Mouse (Mus musculus) frontal cortex, adult 2 months (tissue): ENCODE measurements around the gene Mrgpra2b. TPM values are rescaled to one million over a fixed set of nuclear protein-coding genes. Genes with fewer than 3 reads are reported as not detected.
"Not testable (repeated sequence)": the region's sequence is repeated elsewhere in the genome, so short reads cannot be mapped to it uniquely, and the experiment has no call there.

Source experiments
- DNase-seq, 2 experiments: peaks; one replicate each; pipeline ENCODE4 v3.0.0; 2022; ENCODE audit warnings: low spot score in 1 of 2; ENCODE audit errors: extremely low spot score in 1 of 2
- polyA plus RNA-seq: library from polyadenylated mRNA; depleted of rRNA; stranded (reverse); fragments of >200 nt; gene quantifications from 2 replicates; pipeline ENCODE4 v1.2.3, GENCODE M21; 2012; rRNA removed

Mrgpra2b gene
- polyA plus RNA-seq, result not detected in 2 replicates

DNA sequence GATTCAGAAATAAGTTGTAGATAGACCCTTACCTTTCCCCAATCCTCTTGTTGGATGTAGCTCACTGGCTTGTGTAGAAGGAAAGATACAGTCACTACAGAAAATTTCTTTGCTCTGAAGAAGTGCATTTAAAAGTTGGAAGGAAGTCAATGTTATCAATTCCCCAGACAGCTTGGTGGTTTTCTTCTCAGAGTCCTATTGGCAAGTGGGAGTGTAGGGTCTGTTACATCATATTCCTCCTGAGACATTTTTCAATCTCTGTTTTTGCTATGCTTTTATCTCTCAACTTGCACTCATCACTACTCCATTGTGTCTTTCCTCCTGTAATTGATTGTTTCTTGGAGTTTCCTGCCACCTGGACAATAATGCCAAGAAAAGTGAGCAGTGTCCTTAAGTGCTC, at the start of gene Mrgpra2b:
Mrgpra2b (minus strand) TSS at position 101 of the 400 bp plus-strand sequence.
- no peak for DNase-seq

DNA sequence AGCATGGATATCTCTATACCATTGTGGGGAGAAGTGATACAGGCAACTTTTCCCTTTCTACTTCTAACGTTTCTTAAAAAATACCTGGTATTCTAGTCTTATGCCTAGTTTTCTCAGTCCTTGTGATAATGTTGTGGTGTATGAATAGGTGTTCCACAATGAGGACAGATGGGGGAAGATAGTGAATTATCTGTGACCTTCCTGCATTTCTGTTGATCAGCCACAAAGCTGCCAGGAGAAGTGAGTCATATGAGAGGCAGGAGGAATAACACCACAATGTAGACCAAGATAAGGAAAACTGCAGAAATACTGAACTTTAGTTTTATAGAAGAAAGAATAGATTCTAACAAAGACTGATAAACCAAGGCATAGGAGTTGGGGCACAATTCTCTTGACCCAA, 12.3 kb downstream of the Mrgpra2b start:
- DNase-seq, result no peak

DNA sequence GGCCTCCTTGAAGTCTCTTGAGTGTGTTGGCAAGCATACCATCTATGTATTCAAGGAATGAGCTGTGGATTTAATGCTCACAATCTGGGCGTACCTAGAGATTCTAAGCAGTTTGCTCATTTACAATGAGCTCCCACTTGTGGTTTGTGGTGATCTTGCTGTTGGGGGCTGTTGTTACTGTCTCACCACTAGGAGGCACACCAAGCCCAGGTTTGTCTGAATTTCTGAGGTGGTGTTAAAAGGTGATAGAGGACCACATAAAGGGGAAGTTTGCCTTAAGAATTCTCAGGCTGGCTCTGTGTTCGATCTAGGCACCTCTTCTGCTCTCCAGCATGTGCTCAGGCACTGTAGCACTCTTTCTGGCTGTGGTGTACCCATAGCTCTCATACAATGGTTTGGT, 13.6 kb downstream of the Mrgpra2b start:
- no peak for DNase-seq

DNA sequence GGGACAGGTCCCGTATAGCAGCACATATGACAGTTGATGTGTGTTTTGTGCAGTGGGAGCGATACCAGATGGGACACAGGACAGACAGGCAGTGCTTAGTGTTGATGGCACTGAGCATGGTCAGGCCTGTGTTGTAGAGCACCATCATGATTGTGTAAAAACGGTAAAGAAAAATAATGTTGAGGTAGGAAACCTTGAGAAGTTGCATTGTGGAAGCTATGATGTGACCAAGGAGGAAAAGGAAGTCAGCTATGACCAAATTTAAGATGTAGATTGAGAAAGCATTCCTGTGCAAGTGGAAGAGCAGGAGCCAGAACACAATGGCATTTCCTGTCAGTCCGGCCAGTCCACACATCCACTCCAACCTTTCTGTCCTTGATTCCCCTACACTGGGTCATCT, 25.7 kb downstream of the Mrgpra2b start:
- no peak for DNase-seq

DNA sequence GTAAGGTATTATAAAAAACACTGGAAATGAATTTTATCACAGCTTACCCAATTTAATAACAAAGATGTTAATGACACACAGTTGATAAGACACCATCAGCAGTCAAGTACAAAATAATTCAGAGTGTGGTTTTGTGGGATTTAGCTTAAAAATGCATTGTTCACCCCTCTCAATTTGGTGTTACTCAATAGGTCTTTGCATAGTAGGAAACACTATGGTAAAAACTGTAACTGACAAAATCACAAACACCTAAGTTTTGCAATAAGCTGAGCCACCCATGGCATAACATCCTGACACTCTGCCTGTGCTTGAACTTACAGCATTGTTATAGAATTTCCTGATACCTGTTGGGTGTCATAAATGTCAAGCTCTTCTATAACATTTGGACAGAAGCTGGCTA, 37.4 kb downstream of the Mrgpra2b start:
- not testable (repeated sequence) for DNase-seq

DNA sequence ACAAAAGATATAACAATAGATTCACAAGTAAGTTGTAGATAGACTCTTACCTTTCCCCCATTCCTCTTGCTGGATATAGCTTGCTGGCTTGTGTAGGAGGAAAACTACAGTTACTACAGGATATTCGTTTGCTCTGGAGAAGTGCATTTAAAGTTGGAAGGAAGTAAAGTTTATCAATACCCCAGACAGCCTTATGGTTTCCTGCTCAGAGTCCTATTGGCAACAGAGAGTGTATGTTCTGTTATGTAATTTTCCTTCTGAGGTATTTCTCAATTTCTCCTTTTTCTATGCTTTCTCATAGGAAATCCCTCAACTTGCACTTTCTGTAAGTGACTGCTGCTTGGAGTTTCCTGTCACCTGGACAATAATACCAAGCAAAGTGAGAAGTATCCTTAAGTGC, 39.2 kb downstream of the Mrgpra2b start:
- DNase-seq, result not testable (repeated sequence)

DNA sequence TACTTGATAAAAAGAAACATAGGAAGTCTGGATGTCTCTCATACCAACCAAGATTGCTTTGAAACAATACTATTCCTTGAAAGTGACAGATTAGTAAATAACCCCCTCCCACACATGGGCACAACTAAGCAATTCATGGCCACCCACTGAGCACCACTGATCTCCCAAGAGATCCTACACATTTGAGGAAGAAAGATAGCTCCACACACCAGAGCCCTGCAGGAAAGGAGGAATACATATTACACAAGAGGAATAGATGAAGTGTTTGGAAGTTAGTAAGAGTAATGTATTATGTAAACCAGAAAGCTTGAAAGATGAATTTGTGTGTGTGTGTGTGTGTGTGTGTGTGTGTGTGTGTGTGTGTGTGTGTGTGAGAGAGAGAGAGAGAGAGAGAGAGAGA, 45.5 kb downstream of the Mrgpra2b start:
- DNase-seq, result not testable (repeated sequence)

DNA sequence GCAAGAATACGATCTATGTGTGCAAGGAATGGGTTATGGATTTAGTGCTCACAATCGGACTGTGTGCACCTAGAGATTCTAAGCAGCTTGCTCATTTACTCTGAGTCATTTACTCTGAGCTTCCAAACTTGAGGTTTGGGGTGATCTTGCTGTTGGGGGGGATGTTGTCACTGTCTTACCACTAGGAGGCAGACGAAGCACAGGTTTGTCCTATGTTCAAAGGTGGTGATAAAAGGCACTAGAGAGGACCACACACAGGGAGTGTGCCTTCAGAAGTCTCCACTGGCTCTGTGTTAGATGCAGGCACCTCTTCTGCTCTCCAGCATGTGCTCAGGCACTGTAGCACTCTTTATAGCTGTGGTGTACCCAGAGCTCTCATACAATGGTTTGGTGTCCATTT, 54.8 kb downstream of the Mrgpra2b start:
- DNase-seq, result not testable (repeated sequence)

DNA sequence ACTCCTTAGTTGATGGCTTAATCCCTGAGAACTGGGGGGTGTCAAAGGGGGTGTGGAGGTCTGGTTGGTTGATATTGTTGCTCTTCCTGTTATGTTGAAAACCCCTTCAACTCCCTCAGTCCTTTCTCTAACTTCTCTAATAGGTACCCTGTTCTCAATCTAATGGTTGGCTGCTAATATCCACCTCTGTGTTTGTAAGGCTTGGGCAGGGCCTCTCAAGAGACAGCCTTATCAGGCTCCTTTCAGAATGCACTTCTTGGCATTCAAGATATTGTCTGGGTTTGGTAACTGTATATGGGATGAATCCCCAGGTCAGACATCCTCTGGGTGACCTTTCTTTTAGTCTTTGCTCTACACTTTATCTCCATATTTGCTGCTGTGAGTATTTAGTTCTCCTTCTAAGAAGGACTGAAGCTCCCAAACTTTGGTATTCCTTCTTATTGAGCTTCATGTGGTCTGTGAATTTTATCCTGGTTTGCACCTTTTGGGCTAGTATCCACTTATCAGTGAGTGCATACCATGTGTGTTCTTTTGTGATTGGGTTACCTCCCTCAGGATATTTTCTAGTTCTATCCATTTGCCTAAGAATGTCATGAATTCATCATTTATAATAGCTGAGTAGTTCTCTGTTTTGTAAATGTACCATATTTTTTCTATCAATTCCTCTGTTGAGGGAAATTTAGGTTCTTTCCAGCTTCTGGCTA, 63.2 kb downstream of the Mrgpra2b start:
- not testable (repeated sequence) for DNase-seq

DNA sequence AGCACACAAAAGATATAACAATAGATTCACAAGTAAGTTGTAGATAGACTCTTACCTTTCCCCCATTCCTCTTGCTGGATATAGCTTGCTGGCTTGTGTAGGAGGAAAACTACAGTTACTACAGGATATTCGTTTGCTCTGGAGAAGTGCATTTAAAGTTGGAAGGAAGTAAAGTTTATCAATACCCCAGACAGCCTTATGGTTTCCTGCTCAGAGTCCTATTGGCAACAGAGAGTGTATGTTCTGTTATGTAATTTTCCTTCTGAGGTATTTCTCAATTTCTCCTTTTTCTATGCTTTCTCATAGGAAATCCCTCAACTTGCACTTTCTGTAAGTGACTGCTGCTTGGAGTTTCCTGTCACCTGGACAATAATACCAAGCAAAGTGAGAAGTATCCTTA, 76.6 kb downstream of the Mrgpra2b start, which contains the start of gene Mrgpra2a:
Mrgpra2a (minus strand) TSS at position 125 of the 400 bp plus-strand sequence.
- DNase-seq, result not testable (repeated sequence)

DNA sequence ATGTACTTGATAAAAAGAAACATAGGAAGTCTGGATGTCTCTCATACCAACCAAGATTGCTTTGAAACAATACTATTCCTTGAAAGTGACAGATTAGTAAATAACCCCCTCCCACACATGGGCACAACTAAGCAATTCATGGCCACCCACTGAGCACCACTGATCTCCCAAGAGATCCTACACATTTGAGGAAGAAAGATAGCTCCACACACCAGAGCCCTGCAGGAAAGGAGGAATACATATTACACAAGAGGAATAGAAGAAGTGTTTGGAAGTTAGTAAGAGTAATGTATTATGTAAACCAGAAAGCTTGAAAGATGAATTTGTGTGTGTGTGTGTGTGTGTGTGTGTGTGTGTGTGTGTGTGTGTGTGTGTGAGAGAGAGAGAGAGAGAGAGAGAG, 82.9 kb downstream of the Mrgpra2b start:
- not testable (repeated sequence) for DNase-seq

DNA sequence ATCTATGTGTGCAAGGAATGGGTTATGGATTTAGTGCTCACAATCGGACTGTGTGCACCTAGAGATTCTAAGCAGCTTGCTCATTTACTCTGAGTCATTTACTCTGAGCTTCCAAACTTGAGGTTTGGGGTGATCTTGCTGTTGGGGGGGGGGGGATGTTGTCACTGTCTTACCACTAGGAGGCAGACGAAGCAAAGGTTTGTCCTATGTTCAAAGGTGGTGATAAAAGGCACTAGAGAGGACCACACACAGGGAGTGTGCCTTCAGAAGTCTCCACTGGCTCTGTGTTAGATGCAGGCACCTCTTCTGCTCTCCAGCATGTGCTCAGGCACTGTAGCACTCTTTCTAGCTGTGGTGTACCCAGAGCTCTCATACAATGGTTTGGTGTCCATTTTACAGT, 92.2 kb downstream of the Mrgpra2b start:
- DNase-seq, result not testable (repeated sequence)

DNA sequence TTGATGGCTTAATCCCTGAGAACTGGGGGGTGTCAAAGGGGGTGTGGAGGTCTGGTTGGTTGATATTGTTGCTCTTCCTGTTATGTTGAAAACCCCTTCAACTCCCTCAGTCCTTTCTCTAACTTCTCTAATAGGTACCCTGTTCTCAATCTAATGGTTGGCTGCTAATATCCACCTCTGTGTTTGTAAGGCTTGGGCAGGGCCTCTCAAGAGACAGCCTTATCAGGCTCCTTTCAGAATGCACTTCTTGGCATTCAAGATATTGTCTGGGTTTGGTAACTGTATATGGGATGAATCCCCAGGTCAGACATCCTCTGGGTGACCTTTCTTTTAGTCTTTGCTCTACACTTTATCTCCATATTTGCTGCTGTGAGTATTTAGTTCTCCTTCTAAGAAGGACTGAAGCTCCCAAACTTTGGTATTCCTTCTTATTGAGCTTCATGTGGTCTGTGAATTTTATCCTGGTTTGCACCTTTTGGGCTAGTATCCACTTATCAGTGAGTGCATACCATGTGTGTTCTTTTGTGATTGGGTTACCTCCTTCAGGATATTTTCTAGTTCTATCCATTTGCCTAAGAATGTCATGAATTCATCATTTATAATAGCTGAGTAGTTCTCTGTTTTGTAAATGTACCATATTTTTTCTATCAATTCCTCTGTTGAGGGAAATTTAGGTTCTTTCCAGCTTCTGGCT, 100.7 kb downstream of the Mrgpra2b start:
- not testable (repeated sequence) for DNase-seq

Other genes starting within 250 kb of the Mrgpra2b start
- not detected in 2 replicates for gene Mrgpra1, start 174.6 kb downstream of the Mrgpra2b start, polyA plus RNA-seq
- gene Mrgpra2a, start 76.7 kb downstream of the Mrgpra2b start, polyA plus RNA-seq, result not detected in 2 replicates
- gene Mrgpra3, start 72.5 kb upstream of the Mrgpra2b start, polyA plus RNA-seq, result not detected in 2 replicates